Mouse (Mus musculus) splenic B cell, adult 2 months (primary cell): ENCODE data around the gene Xkr8.

ENCODE experiments used
- DNase-seq: peaks from one replicate; pipeline ENCODE4 v3.0.0-alpha.2; 2011; ENCODE audit warnings: low read depth, low spot score
- H3K27me3 ChIP-seq: 2 replicates; pipeline ENCODE4 v1.6.1; 2012; ENCODE audit warnings: mild to moderate bottlenecking, low read length, moderate library complexity, mixed read lengths; ENCODE audit not compliant: control insufficient read depth, poor library complexity, insufficient read depth, severe bottlenecking
- H3K36me3 ChIP-seq: 2 replicates; pipeline ENCODE4 v1.6.1; 2012; ENCODE audit warnings: mild to moderate bottlenecking, low read length, moderate library complexity, mixed read lengths; ENCODE audit not compliant: control insufficient read depth, poor library complexity, insufficient read depth, severe bottlenecking

Gene Xkr8

DNA sequence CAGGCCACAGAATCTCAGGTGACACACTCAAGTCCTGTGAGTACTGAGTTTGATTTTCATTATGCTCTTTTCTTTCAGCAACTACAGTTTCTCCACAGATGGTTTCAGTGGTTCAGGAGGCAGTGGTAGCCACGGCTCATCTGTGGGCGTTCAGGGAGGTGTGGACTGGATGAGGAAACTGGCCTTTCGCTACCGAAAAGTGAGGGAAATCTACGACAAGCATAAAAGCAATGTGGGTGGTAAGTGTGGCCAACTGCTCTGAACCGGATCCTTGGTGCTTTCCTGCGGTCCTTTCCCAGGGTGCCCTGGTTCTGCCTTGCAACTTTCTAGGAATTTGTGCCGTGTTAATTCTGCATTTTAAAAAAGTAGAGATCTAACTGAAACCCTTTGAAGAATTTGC is 25.5 kb downstream of the Xkr8 start:
- DNase-seq, result no peak
- peaks cover 36% of the 10 kb centered on the region for H3K36me3 ChIP-seq
- no peaks in the 10 kb centered on the region for H3K27me3 ChIP-seq

DNA sequence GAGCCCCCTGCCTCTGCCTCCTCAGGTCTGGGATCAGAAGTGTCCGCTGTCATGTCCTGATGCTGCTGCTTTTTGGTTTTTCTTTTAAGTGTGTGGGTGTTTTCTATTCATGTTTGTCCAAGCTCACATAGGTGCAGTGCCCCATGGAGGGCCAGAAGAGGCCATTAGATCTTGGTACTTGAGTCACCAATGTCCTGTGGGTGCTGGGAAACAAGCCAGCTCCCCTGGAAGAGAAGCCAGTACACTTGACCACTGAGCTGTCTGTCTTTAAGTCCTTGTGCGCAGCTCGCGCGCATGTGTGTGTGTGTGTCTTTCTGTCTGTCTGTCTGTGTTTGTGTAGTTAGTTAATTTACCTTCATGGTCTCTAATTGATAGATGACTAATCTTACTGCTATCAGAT is 30.3 kb downstream of the Xkr8 start:
- DNase-seq, result no peak
- Histone ChIP-seq H3K36me3 (peaks cover 26% of the 10 kb centered on the region), H3K27me3 (no peaks in the 10 kb centered on the region)

DNA sequence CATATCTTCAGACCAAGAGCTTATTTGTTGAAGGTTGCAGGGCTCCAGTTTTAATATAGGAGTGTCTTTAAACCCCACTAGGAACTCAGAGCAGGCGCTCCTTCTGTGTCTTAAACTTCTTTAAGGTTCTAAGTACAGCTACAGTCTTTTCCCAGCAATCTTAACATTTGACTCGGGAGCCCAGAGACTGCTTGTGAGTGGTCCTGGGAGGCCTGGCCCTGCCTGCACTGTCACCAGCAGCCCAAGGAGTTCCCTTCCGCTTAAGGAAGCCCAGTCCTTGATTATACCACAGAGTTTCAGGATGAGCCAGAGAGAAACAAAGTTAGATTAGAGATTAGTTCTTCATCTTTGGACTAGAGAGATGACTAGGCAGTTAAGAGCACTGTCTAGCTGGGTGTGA is 39.0 kb downstream of the Xkr8 start:
- DNase-seq, result no peak
- no peaks in the 10 kb centered on the region for H3K27me3 ChIP-seq

DNA sequence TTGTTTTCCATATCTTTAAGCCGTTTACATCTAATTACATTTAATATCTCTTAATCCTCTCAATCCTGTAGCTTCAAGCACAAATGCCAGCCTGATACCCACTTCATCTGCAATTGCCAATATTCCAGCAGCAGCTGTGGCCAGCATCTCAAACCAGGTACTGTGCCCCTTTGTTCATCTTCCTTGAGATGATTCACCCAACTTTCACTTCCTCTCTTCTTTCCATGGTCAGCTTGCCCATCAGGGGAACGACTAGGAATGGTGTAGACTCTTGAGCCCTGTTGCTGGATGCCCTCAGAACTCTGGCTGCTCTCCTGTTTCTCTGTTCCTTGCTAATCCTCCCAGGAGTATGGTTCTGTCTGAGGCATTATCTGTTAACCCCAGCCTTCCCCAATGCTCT is 42.7 kb downstream of the Xkr8 start:
- no peaks in the 10 kb centered on the region for H3K27me3 ChIP-seq
- DNase-seq, result no peak
- H3K36me3 ChIP-seq, result peaks cover 13% of the 10 kb centered on the region

More for the DNA sequence above, 39.0 kb downstream of the Xkr8 start:
- H3K36me3 ChIP-seq, result peaks cover 14% of the 10 kb centered on the region

DNA sequence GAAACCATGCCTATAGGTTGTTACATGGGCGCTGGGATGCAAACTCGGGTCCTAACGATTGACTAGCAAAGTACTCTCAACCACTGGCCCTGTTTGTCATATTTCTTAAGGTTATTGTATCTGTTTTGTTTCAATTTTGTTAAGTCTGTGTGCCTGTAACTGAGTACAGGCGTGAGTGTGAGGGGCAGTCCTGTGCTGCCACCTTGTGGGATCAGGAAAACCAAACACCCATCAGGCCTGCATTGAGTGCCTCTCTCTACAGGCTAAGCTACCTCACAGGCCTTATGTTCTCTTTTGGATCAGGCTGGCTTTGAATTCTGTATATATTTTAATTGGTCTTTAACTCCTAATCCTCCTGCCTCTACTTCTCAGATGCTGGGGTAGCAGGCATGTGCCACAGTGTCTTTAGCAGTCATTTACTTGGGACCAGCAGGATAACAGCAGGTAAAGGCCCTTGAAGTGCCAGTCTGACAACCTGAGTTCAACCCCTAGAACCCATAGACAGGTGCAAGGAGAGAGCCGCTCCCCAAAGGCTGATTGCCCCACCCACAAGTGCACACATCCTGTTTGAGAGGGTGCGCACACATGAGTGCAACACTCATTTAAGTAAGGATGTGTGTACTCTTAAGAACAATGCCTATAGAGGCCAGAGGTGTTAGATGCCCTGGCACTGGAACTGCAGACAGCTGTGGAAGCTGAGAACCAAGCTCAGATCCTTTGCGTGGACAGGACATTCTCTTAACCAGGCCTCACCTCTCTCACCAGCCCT is 55.4 kb downstream of the Xkr8 start:
- Histone ChIP-seq H3K36me3 (peaks cover 5% of the 10 kb centered on the region; the same call in 1 of the 2 replicates), H3K27me3 (no peaks in the 10 kb centered on the region)
- peak; percentile 71 for DNase-seq
